Mouse (Mus musculus): ENCODE data around the gene Trpc3. TPM values are rescaled to one million over a fixed set of nuclear protein-coding genes. Genes with fewer than 3 reads are reported as not detected.

Gene Trpc3
- total RNA-seq, 1 experiment, result 0.54 TPM

GRCm38 (mm10) chr3:36640787-36641186 lies 49.2 kb downstream of the Trpc3 start:
- DNase-seq (ENCODE audit: low read depth, low spot score), result peak; percentile 11
- Histone ChIP-seq H3K36me3 (ENCODE audit: control insufficient read depth, insufficient read depth, low read length, poor library complexity, severe bottlenecking) (no peaks in the 10 kb centered on the region), H3K27ac (ENCODE audit: insufficient read depth, low read depth, low read length, poor library complexity, severe bottlenecking) (no peak overlapping the region), H3K9me3 (ENCODE audit: control insufficient read depth, insufficient read depth, low read depth, low read length) (no peaks in the 10 kb centered on the region), H3K9ac (ENCODE audit: insufficient read depth, low read depth, low read length, poor library complexity, severe bottlenecking) (no peak overlapping the region), H3K4me1 (ENCODE audit: control insufficient read depth in 2 of 2, insufficient read depth in 2 of 2, low read length in 2 of 2, poor library complexity in 1 of 2) (no peaks in the 10 kb centered on the region), H3K4me3 (ENCODE audit: insufficient read depth in 1 of 2, low read depth in 1 of 2, low read length in 2 of 2, poor library complexity in 1 of 2, severe bottlenecking in 1 of 2) (no peak overlapping the region)
- TF ChIP-seq MAFK (IDR thresholded peaks at IDR 0.05; ENCODE audit: insufficient read depth, low read depth, low read length) (no peak), HCFC1 (IDR thresholded peaks at IDR 0.05; ENCODE audit: borderline replicate concordance, insufficient read depth, low read length) (no peak), CHD2 (IDR thresholded peaks at IDR 0.05; ENCODE audit: low read depth, low read length) (no peak), ZC3H11A (IDR thresholded peaks at IDR 0.05; ENCODE audit: borderline replicate concordance, low read depth, low read length) (no peak), ZNF384 (IDR thresholded peaks at IDR 0.05; ENCODE audit: low read depth, low read length) (no peak)
- in situ Hi-C loops (cut with MboI; ENCODE audit: low sequenced_read_pairs in 2 of 2, unreplicated experiment in 2 of 2), result no loop called here

- H3K9me3 ChIP-seq (ENCODE audit: control insufficient read depth, insufficient read depth, low read depth, low read length), result no peaks in the 10 kb centered on the region
- H3K9ac ChIP-seq (ENCODE audit: insufficient read depth, low read depth, low read length, poor library complexity, severe bottlenecking), result no peak overlapping the region
- H3K27ac ChIP-seq (ENCODE audit: insufficient read depth, low read depth, low read length, poor library complexity, severe bottlenecking), result no peak overlapping the region
- no peaks in the 10 kb centered on the region for H3K4me1 ChIP-seq (ENCODE audit: control insufficient read depth in 2 of 2, insufficient read depth in 2 of 2, low read length in 2 of 2, poor library complexity in 1 of 2)
- no peak for DNase-seq (ENCODE audit: low read depth, low spot score)
- TF ChIP-seq HCFC1 (IDR thresholded peaks at IDR 0.05; ENCODE audit: borderline replicate concordance, insufficient read depth, low read length) (no peak), ZNF384 (IDR thresholded peaks at IDR 0.05; ENCODE audit: low read depth, low read length) (no peak), MAFK (IDR thresholded peaks at IDR 0.05; ENCODE audit: insufficient read depth, low read depth, low read length) (peak; percentile 85)
- H3K4me3 ChIP-seq (ENCODE audit: insufficient read depth in 1 of 2, low read depth in 1 of 2, low read length in 2 of 2, poor library complexity in 1 of 2, severe bottlenecking in 1 of 2), result no peak overlapping the region
- no peaks in the 10 kb centered on the region for H3K36me3 ChIP-seq (ENCODE audit: control insufficient read depth, insufficient read depth, low read length, poor library complexity, severe bottlenecking)
- in situ Hi-C loops (cut with MboI; ENCODE audit: low sequenced_read_pairs in 2 of 2, unreplicated experiment in 2 of 2), result no loop called here
Observed at GRCm38 (mm10) chr3:36635449-36635848, 54.5 kb downstream of the Trpc3 start.

- TF ChIP-seq CHD2 (IDR thresholded peaks at IDR 0.05; ENCODE audit: low read depth, low read length) (no peak), MAFK (IDR thresholded peaks at IDR 0.05; ENCODE audit: insufficient read depth, low read depth, low read length) (no peak), ZNF384 (IDR thresholded peaks at IDR 0.05; ENCODE audit: low read depth, low read length) (no peak)
- H3K9ac ChIP-seq (ENCODE audit: insufficient read depth, low read depth, low read length, poor library complexity, severe bottlenecking), result no peak overlapping the region
- no peaks in the 10 kb centered on the region for H3K4me1 ChIP-seq (ENCODE audit: control insufficient read depth in 2 of 2, insufficient read depth in 2 of 2, low read length in 2 of 2, poor library complexity in 1 of 2)
- in situ Hi-C loops (cut with MboI; ENCODE audit: low sequenced_read_pairs in 2 of 2, unreplicated experiment in 2 of 2), result no loop called here
- DNase-seq (ENCODE audit: low read depth, low spot score), result no peak
- H3K4me3 ChIP-seq (ENCODE audit: insufficient read depth in 1 of 2, low read depth in 1 of 2, low read length in 2 of 2, poor library complexity in 1 of 2, severe bottlenecking in 1 of 2), result no peak overlapping the region
- no peaks in the 10 kb centered on the region for H3K9me3 ChIP-seq (ENCODE audit: control insufficient read depth, insufficient read depth, low read depth, low read length)
- no peaks in the 10 kb centered on the region for H3K36me3 ChIP-seq (ENCODE audit: control insufficient read depth, insufficient read depth, low read length, poor library complexity, severe bottlenecking)
- H3K27ac ChIP-seq (ENCODE audit: insufficient read depth, low read depth, low read length, poor library complexity, severe bottlenecking), result no peak overlapping the region
Observed at GRCm38 (mm10) chr3:36626803-36627202, 63.2 kb downstream of the Trpc3 start.

- no peak for TF ChIP-seq CHD2 (IDR thresholded peaks at IDR 0.05; ENCODE audit: low read depth, low read length)
- TF ChIP-seq MAFK (IDR thresholded peaks at IDR 0.05; ENCODE audit: insufficient read depth, low read depth, low read length), result no peak
- no peak for TF ChIP-seq ZC3H11A (IDR thresholded peaks at IDR 0.05; ENCODE audit: borderline replicate concordance, low read depth, low read length)
- TF ChIP-seq ZNF384 (IDR thresholded peaks at IDR 0.05; ENCODE audit: low read depth, low read length), result no peak
- TF ChIP-seq HCFC1 (IDR thresholded peaks at IDR 0.05; ENCODE audit: borderline replicate concordance, insufficient read depth, low read length), result no peak
- in situ Hi-C loops (cut with MboI; ENCODE audit: low sequenced_read_pairs in 2 of 2, unreplicated experiment in 2 of 2), result no loop called here
- Histone ChIP-seq H3K27ac (ENCODE audit: insufficient read depth, low read depth, low read length, poor library complexity, severe bottlenecking) (no peak overlapping the region), H3K9ac (ENCODE audit: insufficient read depth, low read depth, low read length, poor library complexity, severe bottlenecking) (no peak overlapping the region), H3K4me1 (ENCODE audit: control insufficient read depth in 2 of 2, insufficient read depth in 2 of 2, low read length in 2 of 2, poor library complexity in 1 of 2) (peaks cover 0 to 3% of the 10 kb centered on the region in 2 experiments; a peak in 1 of 4 replicates), H3K36me3 (ENCODE audit: control insufficient read depth, insufficient read depth, low read length, poor library complexity, severe bottlenecking) (no peaks in the 10 kb centered on the region), H3K4me3 (ENCODE audit: insufficient read depth in 1 of 2, low read depth in 1 of 2, low read length in 2 of 2, poor library complexity in 1 of 2, severe bottlenecking in 1 of 2) (no peak overlapping the region), H3K9me3 (ENCODE audit: control insufficient read depth, insufficient read depth, low read depth, low read length) (no peaks in the 10 kb centered on the region)
- DNase-seq (ENCODE audit: low read depth, low spot score), result no peak
Observed at GRCm38 (mm10) chr3:36618181-36618580, 71.8 kb downstream of the Trpc3 start.

GRCm38 (mm10) chr3:36613908-36614255 lies 76.1 kb downstream of the Trpc3 start:
- Histone ChIP-seq H3K9ac (ENCODE audit: insufficient read depth, low read depth, low read length, poor library complexity, severe bottlenecking) (no peak overlapping the region), H3K36me3 (ENCODE audit: control insufficient read depth, insufficient read depth, low read length, poor library complexity, severe bottlenecking) (no peaks in the 10 kb centered on the region), H3K4me3 (ENCODE audit: insufficient read depth in 1 of 2, low read depth in 1 of 2, low read length in 2 of 2, poor library complexity in 1 of 2, severe bottlenecking in 1 of 2) (no peak overlapping the region), H3K27ac (ENCODE audit: insufficient read depth, low read depth, low read length, poor library complexity, severe bottlenecking) (no peak overlapping the region), H3K4me1 (ENCODE audit: control insufficient read depth in 2 of 2, insufficient read depth in 2 of 2, low read length in 2 of 2, poor library complexity in 1 of 2) (peaks cover 0 to 3% of the 10 kb centered on the region in 2 experiments; a peak in 2 of 4 replicates), H3K9me3 (ENCODE audit: control insufficient read depth, insufficient read depth, low read depth, low read length) (no peaks in the 10 kb centered on the region)
- DNase-seq (ENCODE audit: low read depth, low spot score), result no peak
- in situ Hi-C loops (cut with MboI; ENCODE audit: low sequenced_read_pairs in 2 of 2, unreplicated experiment in 2 of 2), result no loop called here
- TF ChIP-seq MAFK (IDR thresholded peaks at IDR 0.05; ENCODE audit: insufficient read depth, low read depth, low read length), result no peak
- TF ChIP-seq ZC3H11A (IDR thresholded peaks at IDR 0.05; ENCODE audit: borderline replicate concordance, low read depth, low read length), result no peak
- TF ChIP-seq HCFC1 (IDR thresholded peaks at IDR 0.05; ENCODE audit: borderline replicate concordance, insufficient read depth, low read length), result no peak
- TF ChIP-seq ZNF384 (IDR thresholded peaks at IDR 0.05; ENCODE audit: low read depth, low read length), result no peak
- TF ChIP-seq CHD2 (IDR thresholded peaks at IDR 0.05; ENCODE audit: low read depth, low read length), result no peak

All from ES-E14 (cell line).